Mouse (Mus musculus) B cell, adult 62 days (primary cell): Measurements from ENCODE around the gene Herpud2. TPM values are rescaled to one million over a fixed set of nuclear protein-coding genes. Genes with fewer than 3 reads are reported as not detected.

Experiments
- total RNA-seq: library from RNA; stranded (reverse); gene quantifications from 4 replicates; pipeline ENCODE4 v1.2.4, GENCODE M21; 2023

The Herpud2 gene
- 65.5 to 73.6 TPM (median 70.3 TPM) in 4 replicates for total RNA-seq

GRCm38 (mm10) chr9:25151611-25152241 lies at the start of gene Herpud2:
TSS of gene Herpud2 (minus strand) at chr9:25151820.

DNA sequence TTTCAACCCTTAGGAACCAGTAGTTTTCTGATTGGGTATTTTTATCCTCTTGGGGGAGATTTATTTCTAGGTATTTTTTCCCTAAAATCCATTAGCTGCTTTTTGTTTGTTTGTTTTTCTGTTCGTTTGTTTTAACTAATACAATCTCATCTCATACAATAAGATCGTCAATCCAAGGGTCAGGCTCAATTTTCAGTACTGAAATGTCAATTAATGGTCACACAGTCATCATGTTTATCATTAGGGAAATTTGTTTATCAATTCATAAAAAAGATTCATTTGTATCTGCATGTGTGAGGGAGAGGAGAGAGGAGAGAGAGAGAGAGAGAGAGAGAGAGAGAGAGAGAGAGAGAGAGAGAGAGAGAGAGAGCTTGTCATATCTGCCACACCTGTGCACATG lies 62.5 kb downstream of the Herpud2 start, which contains the start of gene Gm10181:
TSS of gene Gm10181 (plus strand) at position 301 of the 400 bp plus-strand sequence.

Other genes with a start within 250 kb of the Herpud2 start
- gene Gm10181, start 62.4 kb downstream of the Herpud2 start, total RNA-seq: not detected in 4 replicates
- gene Sept7, start 100.6 kb upstream of the Herpud2 start, total RNA-seq: 115 to 129 TPM (median 124 TPM) in 4 replicates